Mouse (Mus musculus) gastrocnemius, postnatal 36 days (tissue): Measurements from ENCODE around the gene Fra10ac1. TPM values are rescaled to one million over a fixed set of nuclear protein-coding genes. Genes with fewer than 3 reads are reported as not detected.

Experiments used
- total RNA-seq, 2 experiments: library from RNA; stranded (reverse); gene quantifications; 2 replicates each; pipeline ENCODE4 v1.2.3; 2021

Gene Fra10ac1
- total RNA-seq, 2 experiments from 2014 or later: 10.0 to 10.7 TPM

Other genes with a start within 250 kb of the Fra10ac1 start
- 1 to 10 TPM; 4.5 to 5.6 TPM for gene Myof, start 180.6 kb downstream of the Fra10ac1 start, total RNA-seq
- gene Cep55, start 169.1 kb downstream of the Fra10ac1 start, total RNA-seq: under 1 TPM; 0.30 to 0.31 TPM
- not detected for gene Ffar4, start 127.1 kb downstream of the Fra10ac1 start, total RNA-seq
- 1 to 10 TPM; 1.6 to 2.3 TPM for gene Rbp4, start 98.9 kb downstream of the Fra10ac1 start, total RNA-seq
- not detected for gene Pde6c, start 91.4 kb downstream of the Fra10ac1 start, total RNA-seq
- 1 to 10 TPM; 1.5 to 3.1 TPM for gene Lgi1, start 40.4 kb upstream of the Fra10ac1 start, total RNA-seq
- 1 to 10 TPM in 1 of 2 experiments, under 1 TPM in 1; 0.99 to 2.3 TPM for gene Slc35g1, start 171.8 kb upstream of the Fra10ac1 start, total RNA-seq